ENCODE assay signal across 8 mouse cellular contexts in the genomic region with DNA sequence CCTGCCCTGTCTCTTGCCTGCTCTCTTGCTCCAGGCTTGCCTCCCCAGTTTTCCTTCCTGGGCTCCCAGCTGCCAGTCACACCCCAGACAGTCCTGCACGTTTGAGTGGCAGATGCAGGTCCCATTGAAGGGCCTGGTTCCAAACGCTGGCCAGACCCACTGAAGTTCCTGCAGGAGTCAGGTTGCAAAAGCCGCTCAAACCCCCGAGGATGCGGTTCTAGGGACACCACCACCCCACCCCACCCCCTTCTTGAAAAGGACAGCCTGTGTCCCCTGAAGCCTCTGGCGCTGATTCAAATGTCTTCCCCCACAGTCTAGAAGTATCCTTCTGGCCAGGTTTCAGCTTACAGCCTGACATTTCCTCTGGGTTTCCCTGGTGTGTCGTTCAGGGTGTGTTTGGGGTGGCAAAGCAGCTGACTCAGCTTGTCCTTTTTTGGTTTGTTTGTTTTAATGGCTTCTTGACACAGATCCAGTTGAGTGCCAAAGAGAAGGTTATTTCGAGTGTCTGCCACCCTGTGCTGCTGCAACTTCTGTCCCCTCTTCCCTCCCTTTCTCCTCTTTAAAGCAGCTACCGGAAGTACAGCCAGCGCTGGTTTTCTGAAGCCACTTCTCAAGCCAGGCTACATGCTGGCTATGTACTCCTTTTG.
DNase-seq lines count a peak whose midpoint lies in the region; ATAC-seq and TF ChIP-seq lines count a peak whose summit lies in the region.

No protein-coding gene starts in this region.

- no peak for ATAC-seq in forebrain, embryonic 13.5 days
- ATAC-seq in forebrain, embryonic 11.5 days (replicated peaks; ENCODE audit: low FRiP score): no peak
- peak; percentile 70; the same call in 1 of the 2 replicates for ATAC-seq in intestine, embryonic 14.5 days (replicated peaks; ENCODE audit: low FRiP score, low TSS enrichment, low read depth)
- no peak for ATAC-seq in neural tube, embryonic 12.5 days (ENCODE audit: low FRiP score, low read depth)

- no peaks in the 10 kb centered on the region for H3K9me3 ChIP-seq in forebrain, embryonic 13.5 days (replicated peaks)
- no peaks in the 10 kb centered on the region for H3K9me3 ChIP-seq in forebrain, embryonic 11.5 days (ENCODE audit: control insufficient read depth, low read length)
- H3K9me3 ChIP-seq in ES-E14 (ENCODE audit: control insufficient read depth, insufficient read depth, low read depth, low read length): no peaks in the 10 kb centered on the region
- H3K9me3 ChIP-seq in intestine, embryonic 14.5 days (ENCODE audit: control insufficient read depth, low read length): no peaks in the 10 kb centered on the region
- H3K9me3 ChIP-seq in neural tube, embryonic 12.5 days: no peaks in the 10 kb centered on the region

- in situ Hi-C loops in ES-E14 (cut with MboI; ENCODE audit: low sequenced_read_pairs in 2 of 2, unreplicated experiment in 2 of 2): no loop called here

- H3K4me3 ChIP-seq in forebrain, embryonic 13.5 days: no peak overlapping the region
- H3K4me3 ChIP-seq in forebrain, embryonic 11.5 days (ENCODE audit: low read depth, low read length): no peak overlapping the region
- no peak overlapping the region for H3K4me3 ChIP-seq in ES-E14 (ENCODE audit: insufficient read depth in 1 of 2, low read depth in 1 of 2, low read length in 2 of 2, poor library complexity in 1 of 2, severe bottlenecking in 1 of 2)
- no peak overlapping the region for H3K4me3 ChIP-seq in intestine, embryonic 14.5 days (ENCODE audit: low read depth, low read length)
- H3K4me3 ChIP-seq in neural tube, embryonic 12.5 days: no peak overlapping the region

- peak overlapping the region; percentile 17; the same call in 1 of the 2 replicates for H3K4me2 ChIP-seq in forebrain, embryonic 13.5 days
- H3K4me2 ChIP-seq in forebrain, embryonic 11.5 days (ENCODE audit: low read depth, low read length, severe bottlenecking): no peak overlapping the region
- H3K4me2 ChIP-seq in intestine, embryonic 14.5 days (ENCODE audit: low read length): peak overlapping the region; percentile 24; the same call in 1 of the 2 replicates
- peak overlapping the region; percentile 26; the same call in 1 of the 2 replicates for H3K4me2 ChIP-seq in neural tube, embryonic 12.5 days (replicated peaks)

- 0 out of 2 replicates have a peak overlapping the region, but pooled peaks have one; percentile 34 for H3K9ac ChIP-seq in forebrain, embryonic 13.5 days
- H3K9ac ChIP-seq in forebrain, embryonic 11.5 days (ENCODE audit: low read length): no peak overlapping the region
- no peak overlapping the region for H3K9ac ChIP-seq in ES-E14 (ENCODE audit: insufficient read depth, low read depth, low read length, poor library complexity, severe bottlenecking)
- no peak overlapping the region for H3K9ac ChIP-seq in intestine, embryonic 14.5 days (ENCODE audit: low read length)
- no peak overlapping the region for H3K9ac ChIP-seq in neural tube, embryonic 12.5 days

- no peaks in the 10 kb centered on the region for H3K27me3 ChIP-seq in forebrain, embryonic 13.5 days
- H3K27me3 ChIP-seq in forebrain, embryonic 11.5 days (ENCODE audit: control insufficient read depth, insufficient read depth, low read length): no peaks in the 10 kb centered on the region
- H3K27me3 ChIP-seq in intestine, embryonic 14.5 days (replicated peaks; ENCODE audit: control insufficient read depth, insufficient read depth, low read length): no peaks in the 10 kb centered on the region
- no peaks in the 10 kb centered on the region for H3K27me3 ChIP-seq in neural tube, embryonic 12.5 days (replicated peaks)

- DNase-seq in forebrain, embryonic 11.5 days (ENCODE audit: low spot score): no peak
- DNase-seq in ES-E14 (ENCODE audit: low read depth, low spot score): no peak
- peak; percentile 20 to 36 for DNase-seq in gastrocnemius, adult 8-10 months (ENCODE audit: low spot score in 2 of 2)
- DNase-seq in intestine, embryonic 14.5 days (ENCODE audit: low spot score): no peak
- no peak for DNase-seq in spleen, postnatal 4 days (ENCODE audit: low spot score in 2 of 2)
- DNase-seq in thymus, postnatal 14 days: no peak

- no peak overlapping the region for H3K27ac ChIP-seq in forebrain, embryonic 13.5 days
- no peak overlapping the region for H3K27ac ChIP-seq in forebrain, embryonic 11.5 days (ENCODE audit: low read depth, low read length)
- no peak overlapping the region for H3K27ac ChIP-seq in ES-E14 (ENCODE audit: insufficient read depth, low read depth, low read length, poor library complexity, severe bottlenecking)
- peak overlapping the region; percentile 43 for H3K27ac ChIP-seq in intestine, embryonic 14.5 days (ENCODE audit: low read depth)
- no peak overlapping the region for H3K27ac ChIP-seq in neural tube, embryonic 12.5 days

- H3K4me1 ChIP-seq in forebrain, embryonic 13.5 days: peaks cover 8% of the 10 kb centered on the region; the same call in 1 of the 2 replicates
- H3K4me1 ChIP-seq in forebrain, embryonic 11.5 days (replicated peaks; ENCODE audit: control insufficient read depth, insufficient read depth, low read length): no peaks in the 10 kb centered on the region; the same call in 1 of the 2 replicates
- H3K4me1 ChIP-seq in ES-E14 (ENCODE audit: control insufficient read depth in 2 of 2, insufficient read depth in 2 of 2, low read length in 2 of 2, poor library complexity in 1 of 2): 0 out of 4 replicates have a peak, but pooled peaks cover 0 to 2% of the 10 kb centered on the region in 2 experiments
- H3K4me1 ChIP-seq in intestine, embryonic 14.5 days (replicated peaks; ENCODE audit: control insufficient read depth, insufficient read depth, low read length): peaks cover 9% of the 10 kb centered on the region
- H3K4me1 ChIP-seq in neural tube, embryonic 12.5 days: peaks cover 5% of the 10 kb centered on the region; the same call in 1 of the 2 replicates

- WGBS in forebrain, embryonic 13.5 days: 12% methylated on average over 10 of the region's 10 CpGs
- 11% methylated on average over 10 of the region's 10 CpGs for WGBS in forebrain, embryonic 11.5 days
- 8% methylated on average over 10 of the region's 10 CpGs for WGBS in intestine, embryonic 14.5 days
- WGBS in neural tube, embryonic 12.5 days: 10% methylated on average over 10 of the region's 10 CpGs

- no peaks in the 10 kb centered on the region for H3K36me3 ChIP-seq in forebrain, embryonic 13.5 days (ENCODE audit: poor library complexity, severe bottlenecking)
- H3K36me3 ChIP-seq in forebrain, embryonic 11.5 days (ENCODE audit: control insufficient read depth, insufficient read depth, low read length): no peaks in the 10 kb centered on the region
- no peaks in the 10 kb centered on the region for H3K36me3 ChIP-seq in ES-E14 (ENCODE audit: control insufficient read depth, insufficient read depth, low read length, poor library complexity, severe bottlenecking)
- H3K36me3 ChIP-seq in intestine, embryonic 14.5 days (ENCODE audit: control insufficient read depth, insufficient read depth, low read length): no peaks in the 10 kb centered on the region
- no peaks in the 10 kb centered on the region for H3K36me3 ChIP-seq in neural tube, embryonic 12.5 days

TF ChIP-seq in ES-E14, 5 proteins besides CTCF, POLR2A, EP300 and RAD21:
- TF ChIP-seq ZNF384 (IDR thresholded peaks at IDR 0.05; ENCODE audit: low read depth, low read length) (no peak), MAFK (IDR thresholded peaks at IDR 0.05; ENCODE audit: insufficient read depth, low read depth, low read length) (peak; percentile 48; the same call in 1 of the 2 replicates)

Comparison
In these comparisons a context has a peak if more than half of its experiments do, and no peak if none do; other contexts are left out.
1. DNase-seq: peak in gastrocnemius, adult 8-10 months (2 of 2); none in forebrain, embryonic 11.5 days (single experiment), ES-E14 (single experiment), intestine, embryonic 14.5 days (single experiment), spleen, postnatal 4 days (0 of 2) and thymus, postnatal 14 days (single experiment).